Mouse (Mus musculus): ENCODE data around the gene Camta1.

- TF ChIP-seq CTCF (conservative IDR thresholded peaks at IDR 0.05; ENCODE audit: insufficient read depth, insufficient read length, low read depth, low read length): no peak
- TF ChIP-seq POLR2A (IDR thresholded peaks at IDR 0.05; ENCODE audit: low read depth, low read length): no peak
Measured at GRCm38 (mm10) chr4:151515316-151515715, 346.4 kb downstream of the Camta1 start.
